Mouse (Mus musculus) CH12.LX (cell line): ENCODE data around the gene Ttll9. TPM values are rescaled to one million over a fixed set of nuclear protein-coding genes. Genes with fewer than 3 reads are reported as not detected.
A peak's percentile ranks its signal among the peaks of the same experiment; 100 is the strongest.

Experiments
- DNase-seq: peaks from one replicate; pipeline ENCODE4 v3.0.0-alpha.2; 2013; ENCODE audit errors: extremely low read depth
- H3K27ac ChIP-seq: 2 replicates; pipeline ENCODE4 v1.5.1; 2012; ENCODE audit warnings: low read depth, mild to moderate bottlenecking, control low read depth, moderate library complexity; ENCODE audit not compliant: insufficient read depth
- H3K27me3 ChIP-seq: replicated peaks from 2 replicates; pipeline ENCODE3; 2012; ENCODE audit warnings: inconsistent platforms
- H3K36me3 ChIP-seq, 2 experiments: replicated peaks in 1 of 2; 2 replicates each; pipeline versions ENCODE3 to v1.6.1; 2012; ENCODE audit warnings: inconsistent platforms in 1 of 2, low read length in 1 of 2, mild to moderate bottlenecking in 1 of 2, mixed read lengths in 1 of 2, moderate library complexity in 1 of 2; ENCODE audit not compliant: control insufficient read depth in 1 of 2, insufficient read depth in 1 of 2
- H3K4me1 ChIP-seq, 2 experiments: 2 replicates each; pipeline ENCODE4 v1.6.1; 2012; ENCODE audit warnings: inconsistent platforms in 1 of 2, moderate library complexity in 1 of 2; ENCODE audit not compliant: insufficient read depth in 2 of 2, control insufficient read depth in 1 of 2
- H3K4me2 ChIP-seq: 2 replicates; pipeline ENCODE4 v1.6.1; 2012; ENCODE audit warnings: low read depth, mild to moderate bottlenecking, control low read depth; ENCODE audit not compliant: poor library complexity, insufficient read depth, severe bottlenecking
- H3K4me3 ChIP-seq, 3 experiments: fragments of 150-350 bp in 1 of 3; sonication (generic) in 1 of 3; replicated peaks in 1 of 3; 2 replicates each; pipeline versions ENCODE3 to v1.5.1; 2011 to 2012; ENCODE audit warnings: low read depth in 2 of 3, low read length in 2 of 3, mild to moderate bottlenecking in 2 of 3, moderate library complexity in 2 of 3, control low read depth in 1 of 3, improper control_type of control experiment in 1 of 3, inconsistent platforms in 1 of 3, mixed read lengths in 1 of 3; ENCODE audit not compliant: poor library complexity in 1 of 3
- H3K79me2 ChIP-seq: replicated peaks from 2 replicates; pipeline ENCODE4 v1.6.1; 2012; ENCODE audit warnings: mild to moderate bottlenecking, moderate library complexity; ENCODE audit not compliant: control insufficient read depth, poor library complexity, insufficient read depth, severe bottlenecking; ENCODE audit errors: extremely low read depth
- H3K9ac ChIP-seq: 2 replicates; pipeline ENCODE4 v1.6.1; 2012; ENCODE audit warnings: low read depth, mild to moderate bottlenecking, control low read depth, moderate library complexity; ENCODE audit not compliant: insufficient read depth
- H3K9me3 ChIP-seq: replicated peaks from 2 replicates; pipeline ENCODE3; 2012; ENCODE audit warnings: low read length, inconsistent platforms, mixed read lengths
- BHLHE40 ChIP-seq: IDR thresholded peaks from 2 replicates; pipeline ENCODE4 v1.6.1; 2011; ENCODE audit warnings: mild to moderate bottlenecking, low read depth, low read length, improper control_type of control experiment
- CHD2 ChIP-seq: IDR thresholded peaks from 2 replicates; pipeline ENCODE4 v1.6.1; 2011; ENCODE audit warnings: low read length, improper control_type of control experiment
- CTCF ChIP-seq, 2 experiments: IDR thresholded peaks in 1 of 2; conservative IDR thresholded peaks in 1 of 2; 2 replicates each; pipeline ENCODE4 v1.5.1; 2011 to 2012; ENCODE audit warnings: low read depth in 2 of 2, low read length in 2 of 2, improper control_type of control experiment in 1 of 2, inconsistent platforms in 1 of 2, mild to moderate bottlenecking in 1 of 2, moderate library complexity in 1 of 2
- ELF1 ChIP-seq: IDR thresholded peaks from 2 replicates; pipeline ENCODE4 v1.6.1; 2014; ENCODE audit warnings: low read depth, mild to moderate bottlenecking, inconsistent platforms, low read length, improper control_type of control experiment
- EP300 ChIP-seq: IDR thresholded peaks from 2 replicates; pipeline ENCODE4 v1.6.1; 2011; ENCODE audit warnings: low read length, improper control_type of control experiment
- ETS1 ChIP-seq: conservative IDR thresholded peaks from 2 replicates; pipeline ENCODE4 v1.6.1; 2012; ENCODE audit warnings: low read depth, mild to moderate bottlenecking, inconsistent platforms, low read length, improper control_type of control experiment, moderate library complexity
- GABPA ChIP-seq: IDR thresholded peaks from 2 replicates; pipeline ENCODE4 v1.6.1; 2012; ENCODE audit warnings: low read depth, low read length, improper control_type of control experiment, inconsistent platforms; ENCODE audit not compliant: insufficient replicate concordance
- HCFC1 ChIP-seq: IDR thresholded peaks from 2 replicates; pipeline ENCODE4 v1.6.1; 2012; ENCODE audit warnings: low read depth, mild to moderate bottlenecking, inconsistent platforms, low read length, improper control_type of control experiment
- JUN ChIP-seq: IDR thresholded peaks from 2 replicates; pipeline ENCODE4 v1.6.1; 2011; ENCODE audit warnings: low read depth, mild to moderate bottlenecking, low read length, improper control_type of control experiment, moderate library complexity; ENCODE audit not compliant: insufficient read depth
- MAX ChIP-seq: IDR thresholded peaks from 2 replicates; pipeline ENCODE4 v1.6.1; 2011; ENCODE audit warnings: low read length, improper control_type of control experiment
- MYC ChIP-seq: IDR thresholded peaks from 2 replicates; pipeline ENCODE4 v1.6.1; 2011; ENCODE audit warnings: low read depth, mild to moderate bottlenecking, improper control_type of control experiment, low read length
- NELFE ChIP-seq: IDR thresholded peaks from 2 replicates; pipeline ENCODE4 v1.6.1; 2011; ENCODE audit warnings: low read depth, low read length, improper control_type of control experiment
- NRF1 ChIP-seq: IDR thresholded peaks from 2 replicates; pipeline ENCODE4 v1.6.1; 2014; ENCODE audit warnings: low read depth, mild to moderate bottlenecking, inconsistent platforms, low read length, improper control_type of control experiment, moderate library complexity
- POLR2AphosphoS2 ChIP-seq: IDR thresholded peaks from 2 replicates; pipeline ENCODE4 v1.6.1; 2011; ENCODE audit warnings: low read depth, low read length, improper control_type of control experiment
- RAD21 ChIP-seq: IDR thresholded peaks from 2 replicates; pipeline ENCODE4 v1.6.1; 2011; ENCODE audit warnings: low read depth, mild to moderate bottlenecking, low read length, improper control_type of control experiment, moderate library complexity
- SIN3A ChIP-seq: IDR thresholded peaks from 2 replicates; pipeline ENCODE4 v1.6.1; 2012; ENCODE audit warnings: low read length, improper control_type of control experiment, inconsistent platforms
- TBP ChIP-seq: conservative IDR thresholded peaks from 2 replicates; pipeline ENCODE4 v1.6.1; 2011; ENCODE audit warnings: low read depth, low read length, improper control_type of control experiment
- TCF12 ChIP-seq: IDR thresholded peaks from 2 replicates; pipeline ENCODE4 v1.6.1; 2014; ENCODE audit warnings: low read depth, mild to moderate bottlenecking, inconsistent platforms, low read length, improper control_type of control experiment
- UBTF ChIP-seq: IDR thresholded peaks from 2 replicates; pipeline ENCODE4 v1.6.1; 2012; ENCODE audit warnings: low read depth, mild to moderate bottlenecking, inconsistent platforms, low read length, improper control_type of control experiment, moderate library complexity
- USF2 ChIP-seq: conservative IDR thresholded peaks from 2 replicates; pipeline ENCODE4 v1.6.1; 2011; ENCODE audit warnings: low read depth, low read length, improper control_type of control experiment
- ZNF384 ChIP-seq: IDR thresholded peaks from 2 replicates; pipeline ENCODE4 v1.6.1; 2012; ENCODE audit warnings: low read depth, low read length, improper control_type of control experiment, inconsistent platforms
- dilution Hi-C: fragments of 300-500 bp; cut with MboI; formaldehyde crosslinking; loops from 2 replicates; pipeline ENCODE4 v1.14.3; 2020; ENCODE audit warnings: low sequenced_read_pairs; ENCODE audit not compliant: extremely low pct_unique_long_range_greater_than_20kb, extremely low pct_ligation_motif_present
- in situ Hi-C: fragments of 300-500 bp; cut with MboI; formaldehyde crosslinking; loops from 3 replicates; pipeline ENCODE4 v1.14.3; 2019; ENCODE audit warnings: low sequenced_read_pairs, low pct_ligation_motif_present, low pct_unique_long_range_greater_than_20kb, mixed read lengths
- polyA plus RNA-seq: library from polyadenylated mRNA; unstranded; fragments of >175 nt; gene quantifications from 2 replicates; pipeline ENCODE4 v1.2.1, GENCODE M21; 2012; ENCODE audit warnings: low read depth; ENCODE audit not compliant: insufficient read length
- total RNA-seq, 2 experiments: library from RNA; depleted of rRNA; stranded (reverse); fragments of 300-350 nt in 1 of 2; fragments of >200 nt in 1 of 2; gene quantifications; 2 replicates each; pipeline ENCODE4 v1.2.3; 2012 to 2014

Ttll9 gene
- total and polyA plus RNA-seq, 3 experiments, result 1.5 to 1.7 (median 1.7) TPM

- H3K27me3 ChIP-seq, result peaks cover 16% of the 10 kb centered on the region
- in situ Hi-C loops, result no loop called here
- dilution Hi-C loops, result no loop called here
Measured at GRCm38 (mm10) chr2:152997046-152997445, 34.8 kb downstream of the Ttll9 start.

DNA sequence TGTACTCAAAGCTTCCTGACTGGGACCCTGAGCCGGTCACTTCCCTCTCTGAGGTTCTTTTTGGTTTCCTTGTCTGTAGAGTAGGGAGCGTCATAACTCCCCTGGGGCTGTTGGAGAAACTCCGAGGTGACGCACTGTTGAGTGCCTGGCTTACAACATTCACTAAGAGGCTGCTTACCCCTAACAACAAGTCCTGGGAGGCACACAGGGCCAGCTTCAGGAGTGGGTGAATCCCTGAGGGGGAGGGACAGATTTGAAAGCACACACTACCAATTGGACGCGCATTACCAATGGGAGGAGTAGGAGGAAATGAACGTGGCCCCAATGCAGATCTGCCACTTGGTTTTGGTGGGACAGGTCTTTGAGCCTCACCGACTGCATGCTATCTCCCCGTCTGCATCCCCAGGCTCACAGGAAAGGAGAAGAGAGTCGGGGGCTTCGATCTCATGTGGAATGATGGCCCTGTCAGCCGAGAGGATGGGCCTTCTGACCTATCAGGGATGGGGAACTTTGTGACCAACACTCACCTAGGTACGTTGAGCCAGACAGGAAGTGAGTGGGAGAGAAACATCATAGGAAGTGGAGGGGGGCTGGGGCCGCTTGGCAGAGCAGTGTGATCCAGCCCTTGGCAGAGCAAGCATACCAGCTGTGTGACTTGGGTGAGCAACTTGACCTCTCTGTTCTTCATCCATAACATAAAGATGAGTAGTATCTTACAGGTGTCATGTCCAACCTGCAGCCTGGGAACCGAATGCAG lies 40.4 kb downstream of the Ttll9 start:
- dilution Hi-C loops, result no loop called here
- Histone ChIP-seq H3K9me3 (no peaks in the 10 kb centered on the region), H3K9ac (no peak overlapping the region), H3K4me3 (peak overlapping the region in 2 of 3 experiments; percentile 0 to 26), H3K4me2 (peak overlapping the region; percentile 40; the same call in 1 of the 2 replicates), H3K27ac (no peak overlapping the region), H3K4me1 (peaks cover 13 to 27% of the 10 kb centered on the region in 2 experiments), H3K79me2 (no peaks in the 10 kb centered on the region), H3K36me3 (peaks cover 11 to 21% of the 10 kb centered on the region in 2 experiments), H3K27me3 (peaks cover 14% of the 10 kb centered on the region)
- peak; percentile 88 for DNase-seq
- TF ChIP-seq TCF12, result no peak
- no peak for TF ChIP-seq MYC
- no peak for TF ChIP-seq USF2
- TF ChIP-seq POLR2AphosphoS2, result no peak
- no peak for TF ChIP-seq ZNF384
- TF ChIP-seq NRF1, result no peak
- no peak for TF ChIP-seq BHLHE40
- TF ChIP-seq ELF1, result 0 out of 2 replicates have a peak, but pooled peaks have one; percentile 11
- no peak for TF ChIP-seq RAD21
- TF ChIP-seq CTCF (conservative IDR thresholded peaks at IDR 0.05 in 1 of 2, IDR thresholded peaks at IDR 0.05 in 1 of 2; ENCODE audit: low read depth in 2 of 2, low read length in 2 of 2), result no peak
- 0 out of 2 replicates have a peak, but pooled peaks have one; percentile 3 for TF ChIP-seq EP300
- no peak for TF ChIP-seq MAX
- 0 out of 2 replicates have a peak, but pooled peaks have one; percentile 9 for TF ChIP-seq NELFE
- no peak for TF ChIP-seq GABPA
- TF ChIP-seq ETS1, result peak; percentile 38; the same call in 1 of the 2 replicates
- no peak for TF ChIP-seq CHD2
- in situ Hi-C loops, result no loop called here

More at GRCm38 (mm10) chr2:152997046-152997445, 34.8 kb downstream of the Ttll9 start:
- H3K9ac ChIP-seq, result no peak overlapping the region
- no peaks in the 10 kb centered on the region for H3K9me3 ChIP-seq
- peaks cover 7 to 15% of the 10 kb centered on the region in 2 experiments for H3K4me1 ChIP-seq
- H3K79me2 ChIP-seq, result no peaks in the 10 kb centered on the region
- no peak overlapping the region for H3K4me2 ChIP-seq
- no peaks in the 10 kb centered on the region for H3K36me3 ChIP-seq
- no peak for DNase-seq
- TF ChIP-seq NELFE, result no peak
- no peak for TF ChIP-seq JUN
- no peak for TF ChIP-seq POLR2AphosphoS2
- no peak for TF ChIP-seq HCFC1
- TF ChIP-seq CHD2, result no peak
- TF ChIP-seq RAD21, result no peak
- no peak for TF ChIP-seq UBTF
- TF ChIP-seq BHLHE40, result no peak
- no peak for TF ChIP-seq TBP
- TF ChIP-seq SIN3A, result no peak
- TF ChIP-seq NRF1, result no peak
- H3K4me3 ChIP-seq, result no peak overlapping the region
- H3K27ac ChIP-seq, result no peak overlapping the region
